Mouse (Mus musculus): ENCODE measurements around the gene Irx3.

DNA sequence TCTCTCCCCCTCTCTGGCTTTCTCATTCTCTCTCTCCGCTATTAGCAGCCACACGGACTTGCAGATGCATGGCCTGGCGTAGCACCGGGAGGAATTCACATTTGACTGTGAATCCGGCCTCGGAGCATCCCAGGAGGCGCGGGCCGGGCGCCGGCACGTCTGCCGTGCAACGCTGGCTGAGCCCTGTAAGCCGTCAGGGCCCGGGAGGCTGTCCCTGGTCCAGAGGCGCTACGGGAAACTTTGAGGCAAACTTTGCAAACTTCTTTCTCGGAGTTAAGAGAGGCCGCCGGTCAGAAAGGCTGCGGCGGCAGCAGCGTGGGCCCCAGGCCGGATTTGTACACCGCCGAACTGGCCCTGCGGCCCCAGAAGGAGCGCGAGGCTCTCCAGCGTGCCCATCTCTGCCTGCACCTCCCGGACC is 3.4 kb upstream of the Irx3 start:
- TF ChIP-seq CTCF (IDR thresholded peaks at IDR 0.05; ENCODE audit: low read depth, low read length) = no peak
- no peak for TF ChIP-seq POLR2A (IDR thresholded peaks at IDR 0.05; ENCODE audit: borderline replicate concordance, low read depth, low read length)

Measured in bone marrow macrophage, adult 2 months (primary cell).